Mouse (Mus musculus): ENCODE data around the gene Tmem44.

DNA sequence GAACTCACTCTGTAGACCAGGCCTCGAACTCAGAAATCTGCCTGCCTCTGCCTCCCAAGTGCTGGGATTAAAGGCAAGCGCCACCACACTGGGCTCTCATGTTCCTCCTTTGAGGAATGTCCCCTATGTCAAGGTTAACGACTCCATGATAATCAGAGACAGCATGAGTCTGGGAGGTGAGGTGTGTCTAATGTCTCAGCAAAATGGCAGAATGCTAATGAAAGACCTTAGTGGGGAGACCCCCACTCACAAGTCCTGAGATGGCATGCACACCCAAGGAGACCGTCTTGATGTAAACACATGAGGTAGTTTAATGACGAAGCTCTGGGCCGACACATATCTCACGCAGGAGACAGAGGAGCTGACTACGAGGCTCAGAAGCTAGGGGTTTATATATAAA lies 3.5 kb upstream of the Tmem44 start:
- TF ChIP-seq CTCF (IDR thresholded peaks at IDR 0.05; ENCODE audit: borderline replicate concordance, insufficient read depth, low read depth, low read length) (no peak), POLR2A (IDR thresholded peaks at IDR 0.05; ENCODE audit: borderline replicate concordance, insufficient read depth, low read length) (no peak)

All from cerebellum, adult 2 months (tissue).